ENCODE assay signal across 27 mouse cellular contexts in genomic region chr14:118836145-118836544, GRCm38 (mm10). TPM values are rescaled to one million over a fixed set of nuclear protein-coding genes. Genes with fewer than 3 reads are reported as not detected.
A peak's percentile ranks its signal among the peaks of the same experiment; 100 is the strongest.
DNase-seq lines count a peak whose midpoint lies in the region; ATAC-seq and TF ChIP-seq lines count a peak whose summit lies in the region.
"Had no signal": no experiment of that assay in that cellular context is flagged by ENCODE, and none has a peak within 500 bp of the region (broad histone marks: within the 10 kb centered on the region; RNA-seq: fewer than 3 reads in every experiment).

No protein-coding gene starts in this region.

- no peaks in the 10 kb centered on the region for H3K27me3 ChIP-seq in lung, embryonic 14.5 days (ENCODE audit: insufficient read depth, low read length)
- no peaks in the 10 kb centered on the region for H3K27me3 ChIP-seq in lung, postnatal 0 days (replicated peaks; ENCODE audit: insufficient read depth, low read length)
- no peaks in the 10 kb centered on the region for H3K27me3 ChIP-seq in MEL (ENCODE audit: control insufficient read depth in 1 of 2, insufficient read depth in 2 of 2, low read length in 2 of 2)
- H3K27me3 ChIP-seq: heart, embryonic 12.5 days; heart, embryonic 15.5 days; Patski had no signal

- H3K9ac ChIP-seq in lung, embryonic 14.5 days, result no peak overlapping the region
- H3K9ac ChIP-seq in lung, postnatal 0 days (replicated peaks; ENCODE audit: low read depth), result no peak overlapping the region
- H3K9ac ChIP-seq in MEL (ENCODE audit: control insufficient read depth, low read depth, low read length, poor library complexity, severe bottlenecking), result peak overlapping the region; percentile 77
- H3K9ac ChIP-seq: forebrain, postnatal 0 days; heart, embryonic 12.5 days; heart, embryonic 15.5 days; hindbrain, embryonic 13.5 days had no signal

- no peak overlapping the region for H3K4me3 ChIP-seq in lung, embryonic 14.5 days (ENCODE audit: low read depth, low read length)
- H3K4me3 ChIP-seq in lung, postnatal 0 days (ENCODE audit: low read depth, low read length), result no peak overlapping the region
- peak overlapping the region; percentile 47 to 81 for H3K4me3 ChIP-seq in MEL (ENCODE audit: control insufficient read depth in 1 of 2, insufficient read depth in 1 of 2, low read depth in 2 of 2, low read length in 2 of 2)
- H3K4me3 ChIP-seq: gastrocnemius, adult 2 months; heart, embryonic 12.5 days; heart, embryonic 15.5 days; hindbrain, embryonic 10.5 days; hindbrain, embryonic 13.5 days had no signal

- H3K27ac ChIP-seq in lung, embryonic 14.5 days (ENCODE audit: low read depth), result peak overlapping the region; percentile 77; the same call in 1 of the 2 replicates
- no peak overlapping the region for H3K27ac ChIP-seq in lung, postnatal 0 days (ENCODE audit: low read length)
- peak overlapping the region; percentile 75 for H3K27ac ChIP-seq in MEL (ENCODE audit: control insufficient read depth, low read depth, low read length)
- H3K27ac ChIP-seq: gastrocnemius, adult 2 months; heart, embryonic 15.5 days; hindbrain, embryonic 10.5 days; hindbrain, embryonic 13.5 days had no signal

- ATAC-seq in lung, embryonic 14.5 days (ENCODE audit: insufficient read depth), result peak; percentile 91
- ATAC-seq in lung, postnatal 0 days, result peak; percentile 87
- ATAC-seq: CD4-positive, CD25-positive, alpha-beta regulatory T cell, adult 4 months; forebrain, embryonic 14.5 days; forebrain, postnatal 0 days; hindbrain, embryonic 16.5 days; Patski had no signal

- H3K4me1 ChIP-seq in lung, embryonic 14.5 days (ENCODE audit: insufficient read depth), result peaks cover 7% of the 10 kb centered on the region; the same call in 1 of the 2 replicates
- H3K4me1 ChIP-seq in lung, postnatal 0 days (ENCODE audit: insufficient read depth, low read depth, low read length), result no peaks in the 10 kb centered on the region
- H3K4me1 ChIP-seq in MEL (ENCODE audit: control insufficient read depth in 1 of 2, insufficient read depth in 2 of 2, low read length in 2 of 2), result peaks cover 0 to 2% of the 10 kb centered on the region in 2 experiments; a peak in 3 of 4 replicates
- H3K4me1 ChIP-seq: heart, embryonic 12.5 days; heart, embryonic 15.5 days had no signal

- no peaks in the 10 kb centered on the region for H3K36me3 ChIP-seq in lung, embryonic 14.5 days (ENCODE audit: insufficient read depth)
- H3K36me3 ChIP-seq in lung, postnatal 0 days (ENCODE audit: insufficient read depth, low read length), result no peaks in the 10 kb centered on the region
- 0 out of 4 replicates have a peak, but pooled peaks cover 0 to 3% of the 10 kb centered on the region in 2 experiments for H3K36me3 ChIP-seq in MEL (ENCODE audit: control insufficient read depth in 1 of 2, insufficient read depth in 2 of 2, low read length in 2 of 2)
- H3K36me3 ChIP-seq: heart, embryonic 12.5 days; heart, embryonic 15.5 days; hindbrain, embryonic 10.5 days; hindbrain, embryonic 13.5 days had no signal

- TF ChIP-seq CTCF in lung, embryonic 14.5 days (IDR thresholded peaks at IDR 0.05; ENCODE audit: low read depth), result no peak
- no peak for TF ChIP-seq CTCF in lung, postnatal 0 days (IDR thresholded peaks at IDR 0.05)
- no peak for TF ChIP-seq CTCF in MEL (IDR thresholded peaks at IDR 0.05 in 2 of 3, conservative IDR thresholded peaks at IDR 0.05 in 1 of 3; ENCODE audit: control insufficient read depth in 1 of 3, insufficient read depth in 1 of 3, low read depth in 2 of 3, low read length in 3 of 3, poor library complexity in 1 of 3, severe bottlenecking in 1 of 3)

- no peak overlapping the region for H3K4me2 ChIP-seq in lung, embryonic 14.5 days
- H3K4me2 ChIP-seq in lung, postnatal 0 days (replicated peaks; ENCODE audit: low read depth, low read length), result 0 out of 2 replicates have a peak overlapping the region, but pooled peaks have one; percentile 5
- H3K4me2 ChIP-seq: heart, embryonic 12.5 days; heart, embryonic 15.5 days; hindbrain, embryonic 13.5 days had no signal

- no peaks in the 10 kb centered on the region; the same call in 1 of the 2 replicates for H3K79me2 ChIP-seq in MEL (ENCODE audit: control insufficient read depth, insufficient read depth, low read length, poor library complexity)

- H3K9me3 ChIP-seq in lung, embryonic 14.5 days (ENCODE audit: low read depth, low read length), result no peaks in the 10 kb centered on the region
- H3K9me3 ChIP-seq in lung, postnatal 0 days (ENCODE audit: low read length), result no peaks in the 10 kb centered on the region
- H3K9me3 ChIP-seq in MEL (replicated peaks; ENCODE audit: insufficient read depth, low read length), result no peaks in the 10 kb centered on the region
- H3K9me3 ChIP-seq: heart, embryonic 12.5 days; heart, embryonic 15.5 days; hindbrain, embryonic 10.5 days; hindbrain, embryonic 13.5 days had no signal

- DNase-seq in lung, embryonic 14.5 days, result peak; percentile 74
- DNase-seq in lung, postnatal 25 days (ENCODE audit: low spot score), result no peak
- peak; percentile 64 for DNase-seq in lung, postnatal 0 days (ENCODE audit: low spot score)
- no peak for DNase-seq in lung, postnatal 10 days
- peak; percentile 77 for DNase-seq in MEL (ENCODE audit: low read depth, low spot score)
- peak; percentile 51 for DNase-seq in MEL-GATA-1-ER (ENCODE audit: extremely low read depth, low read depth)
- DNase-seq in kidney, postnatal 14 days, result no peak
- DNase-seq: adrenal gland, postnatal 10 days; adrenal gland, postnatal 36 days; cerebellum, adult 18-20 months; cerebellum, adult 9-10 months; cerebellum, postnatal 14 days; forebrain, postnatal 0 days; gastrocnemius, adult 2 months; gastrocnemius, postnatal 14 days; heart, adult 18-20 months; heart, postnatal 10 days; heart, postnatal 36 days had no signal

- no peak for TF ChIP-seq RAD21 in MEL (IDR thresholded peaks at IDR 0.05; ENCODE audit: low read depth, low read length)

- WGBS in lung, embryonic 14.5 days, result 64% methylated on average over 11 of the region's 11 CpGs
- WGBS in lung, postnatal 0 days, result 63% methylated on average over 11 of the region's 11 CpGs

- no peak for TF ChIP-seq EP300 in lung, postnatal 0 days (IDR thresholded peaks at IDR 0.05)
- TF ChIP-seq EP300 in MEL (IDR thresholded peaks at IDR 0.05; ENCODE audit: low read depth in 1 of 2, low read length in 2 of 2), result no peak

- no peak; a peak in 1 of 4 replicates for TF ChIP-seq POLR2A in MEL (IDR thresholded peaks at IDR 0.05; ENCODE audit: control insufficient read depth in 1 of 2, insufficient read depth in 1 of 2, low read depth in 1 of 2, low read length in 2 of 2, poor library complexity in 1 of 2)

TF ChIP-seq in MEL, 35 proteins besides CTCF, POLR2A, EP300 and RAD21:
- TF ChIP-seq ZKSCAN1 (IDR thresholded peaks at IDR 0.05; ENCODE audit: low read depth, low read length) (peak; percentile 76), NRF1 (IDR thresholded peaks at IDR 0.05; ENCODE audit: insufficient read depth, low read depth, low read length, poor library complexity, severe bottlenecking) (peak; percentile 63), CHD2 (IDR thresholded peaks at IDR 0.05; ENCODE audit: low read length) (no peak), ZNF384 (IDR thresholded peaks at IDR 0.05; ENCODE audit: low read depth, low read length) (no peak), SMC3 (IDR thresholded peaks at IDR 0.05; ENCODE audit: low read depth, low read length) (no peak), GABPA (IDR thresholded peaks at IDR 0.05; ENCODE audit: low read depth, low read length) (no peak)
TF ChIP-seq in MEL: peak in this region for 2.

RNA-seq across cellular contexts. Expression of gene Cldn10, which starts 48.4 kb away (rescaled TPM):
- polyA plus RNA-seq in lung, embryonic 14.5 days (2014; fragmentation: Nextera tagmentation; extraction: Ambion mirVana), result 46.3 and 51.2 TPM in 2 replicates
- 59.2 and 60.3 TPM in 2 replicates for polyA plus RNA-seq in lung, postnatal 0 days (2015; fragmentation: Nextera tagmentation; extraction: Ambion mirVana)
- not detected in 2 replicates for total RNA-seq in MEL (2012; rRNA removed)
- polyA plus RNA-seq in MEL (2012; ENCODE audit: insufficient read depth in 1 of 2, insufficient read length in 2 of 2, low read depth in 1 of 2, low replicate concordance in 2 of 2, missing spikeins in 1 of 2), result under 1 TPM in 1 of 2 experiments, not detected in 1; 0.17 TPM
- total RNA-seq: gastrocnemius, adult 2 months; gastrocnemius, postnatal 14 days had no signal
- polyA plus RNA-seq: C2C12, Patski had no signal

Comparison
In these comparisons a context has a peak if more than half of its experiments do, and no peak if none do; other contexts are left out.
1. DNase-seq: peak in lung, embryonic 14.5 days (single experiment), lung, postnatal 0 days (single experiment), MEL (single experiment) and MEL-GATA-1-ER (single experiment); none in lung, postnatal 25 days (single experiment), lung, postnatal 10 days (single experiment) and kidney, postnatal 14 days (single experiment).
2. H3K4me3 ChIP-seq: peak in MEL (2 of 2); none in lung, embryonic 14.5 days (single experiment) and lung, postnatal 0 days (single experiment).
3. RNA of gene Cldn10, which starts 48.4 kb away (polyA plus RNA-seq): 59.2 to 60.3 TPM in lung, postnatal 0 days and 46.3 to 51.2 TPM in lung, embryonic 14.5 days; 0.17 TPM in MEL; every median in the first group is over 10 times any median in the second.